Mouse (Mus musculus): ENCODE data around the gene Gm12789.
"Not testable (repeated sequence)": the region's sequence is repeated elsewhere in the genome, so short reads cannot be mapped to it uniquely, and the experiment has no call there.

The Gm12789 gene

DNA sequence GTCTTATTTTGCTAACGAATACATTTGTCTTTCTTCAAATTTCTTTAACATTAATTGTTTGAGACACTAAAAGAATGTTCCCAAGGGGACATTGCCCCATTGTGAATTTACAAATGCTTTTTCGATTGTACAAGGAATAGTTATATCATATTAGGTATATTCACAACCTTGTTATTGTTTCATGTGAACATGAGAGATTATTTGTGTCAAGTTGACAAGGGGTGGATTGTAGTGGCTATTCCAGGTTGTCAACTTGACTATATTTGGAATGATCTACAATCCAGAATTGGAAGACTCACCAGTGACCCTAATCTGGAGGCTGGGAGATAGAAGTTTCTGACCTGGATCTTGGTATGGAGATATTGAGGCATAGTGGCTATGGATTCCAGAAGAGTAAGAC is at the start of gene Gm12789:
Gene Gm12789 (plus strand): TSS at position 301 of the 400 bp plus-strand sequence.
- not testable (repeated sequence) for DNase-seq (ENCODE audit: low read depth, low spot score)

DNA sequence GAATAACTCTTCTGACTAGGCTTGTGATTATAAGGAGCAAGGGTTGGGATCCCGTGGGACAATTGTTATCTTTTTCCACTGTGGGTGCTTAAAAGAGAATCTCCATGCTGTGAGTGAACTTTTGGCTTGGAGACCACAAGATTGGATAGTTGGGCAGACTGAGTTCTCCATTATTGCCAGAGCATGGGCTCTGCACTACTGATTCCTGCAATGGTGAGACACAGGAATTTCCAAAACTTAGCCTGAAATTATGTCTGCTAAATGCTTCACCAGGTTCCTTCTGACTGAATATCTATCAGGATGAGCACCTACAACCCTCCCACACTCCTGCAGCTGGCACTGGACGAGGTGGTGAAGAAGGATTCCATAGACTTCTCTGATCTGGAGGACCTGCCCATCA is 46.3 kb upstream of the Gm12789 start, which contains the start of gene Gm12794:
Gene Gm12794 (plus strand): TSS at position 301 of the 400 bp plus-strand sequence.
- not testable (repeated sequence) for DNase-seq (ENCODE audit: low read depth, low spot score)

DNA sequence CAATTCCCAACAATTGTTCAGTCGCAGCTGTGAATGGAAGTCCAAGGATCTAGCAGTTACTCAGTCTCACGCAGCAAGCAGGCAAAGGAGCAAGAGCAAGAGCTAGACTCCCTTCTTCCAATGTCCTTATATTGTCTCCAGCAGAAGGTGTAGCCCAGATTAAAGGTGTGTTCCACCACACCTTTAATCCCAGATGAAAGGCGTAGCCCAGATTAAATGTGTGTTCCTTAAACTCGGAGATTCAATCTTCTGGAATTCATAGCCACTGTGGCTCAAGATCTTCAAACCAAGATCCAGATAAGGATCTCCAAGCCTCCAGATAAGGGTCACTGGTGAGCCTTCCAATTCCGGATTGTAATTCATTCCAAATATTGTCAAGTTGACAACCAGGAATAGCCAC is 5.5 kb upstream of the Gm12789 start, which contains the start of gene Gm12790:
Gene Gm12790 (minus strand): TSS at position 101 of the 400 bp plus-strand sequence.
- DNase-seq (ENCODE audit: low read depth, low spot score): not testable (repeated sequence)

DNA sequence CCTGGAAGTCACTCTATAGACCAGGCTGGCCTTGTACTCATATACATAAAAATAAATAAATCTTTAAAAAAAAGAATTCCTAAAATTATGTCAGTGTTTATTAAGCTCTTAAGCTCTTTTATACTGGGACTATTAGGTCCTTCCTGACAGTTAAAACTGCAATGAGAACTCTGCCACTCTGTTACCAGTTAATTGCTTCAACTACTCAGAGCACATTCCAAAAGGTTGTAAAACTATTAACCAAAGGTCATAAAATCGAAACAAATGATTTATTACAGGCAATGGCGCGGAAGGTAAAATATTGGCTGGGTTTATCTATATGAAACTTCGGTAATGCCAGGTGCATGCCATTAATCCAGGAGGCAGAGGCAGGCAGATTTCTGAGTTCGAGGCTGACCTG is 748 bp upstream of the Gm12789 start:
- no peak for DNase-seq (ENCODE audit: low read depth, low spot score)

DNA sequence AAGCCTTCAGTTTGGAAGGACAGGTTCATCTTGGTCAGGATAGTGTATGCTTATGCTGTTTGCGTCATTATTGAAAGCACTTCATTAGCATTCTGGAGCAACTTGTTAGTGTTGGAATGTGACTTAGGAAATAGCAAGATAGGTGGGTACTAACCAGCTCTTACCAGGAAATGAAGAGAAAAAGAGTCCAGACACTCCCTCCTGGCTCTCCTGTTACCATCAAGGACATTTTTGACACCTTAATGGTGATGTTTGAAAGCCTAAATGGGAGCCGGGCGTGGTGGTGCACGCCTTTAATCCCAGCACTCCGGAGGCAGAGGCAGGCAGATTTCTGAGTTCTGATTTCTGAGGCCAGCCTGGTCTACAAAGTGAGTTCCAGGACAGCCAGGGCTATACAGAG is 11.0 kb downstream of the Gm12789 start:
- DNase-seq (ENCODE audit: low read depth, low spot score): no peak

DNA sequence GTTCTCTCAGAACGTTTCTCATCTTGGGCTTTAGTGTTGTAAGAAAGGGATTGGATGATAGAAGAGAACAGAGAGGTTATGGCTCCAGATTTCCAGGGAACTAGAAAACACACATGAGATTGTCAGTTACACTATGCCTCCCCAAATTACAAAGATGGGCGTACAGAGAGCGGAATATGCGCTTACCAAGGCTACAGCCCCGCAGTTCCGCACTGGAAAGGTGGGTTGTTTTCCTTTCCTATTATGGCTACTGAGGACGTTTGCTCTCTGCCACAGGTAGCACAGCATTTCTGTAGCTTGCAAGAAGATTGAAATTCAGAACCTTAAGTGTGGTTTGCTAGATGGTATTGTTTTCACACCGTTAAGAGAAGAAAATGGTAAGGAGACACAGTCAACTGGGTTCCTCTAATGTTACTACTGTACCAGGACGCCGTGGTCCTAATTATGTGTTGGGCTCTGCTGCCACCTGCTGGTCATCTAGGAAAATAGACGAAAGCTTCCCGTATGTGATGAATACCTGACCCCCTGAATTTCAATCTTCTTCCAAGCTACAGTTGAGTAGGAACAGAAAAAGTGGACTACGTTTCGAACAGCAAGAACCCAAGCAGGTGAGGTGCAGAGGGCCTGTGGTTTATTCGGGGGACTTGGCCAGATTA is 12.0 kb downstream of the Gm12789 start:
- peak; percentile 45 for DNase-seq (ENCODE audit: low read depth, low spot score)

DNA sequence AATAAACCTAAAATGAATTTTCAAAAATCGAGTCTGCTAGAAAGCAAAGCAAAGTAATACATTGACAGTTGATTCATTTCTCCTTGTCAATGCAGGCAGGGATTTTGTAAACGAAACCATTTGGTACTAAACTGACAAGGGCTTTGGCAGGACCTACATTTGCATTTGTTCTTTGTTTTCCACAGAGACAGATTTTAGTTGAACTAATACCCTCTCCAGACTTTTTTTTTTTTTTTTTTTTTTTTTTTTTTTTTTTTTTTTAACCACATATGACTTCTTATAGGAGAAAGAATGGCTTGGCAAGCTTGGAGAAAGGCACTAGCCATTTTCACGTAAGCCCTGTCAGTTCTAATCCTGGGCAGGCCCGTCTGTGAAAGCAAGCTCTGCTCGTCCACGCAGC is 40.2 kb downstream of the Gm12789 start:
- no peak for DNase-seq (ENCODE audit: low read depth, low spot score)

All from WW6 (cell line).